Comparison of ENCODE assay signal across 14 mouse cellular contexts in the genomic region with DNA sequence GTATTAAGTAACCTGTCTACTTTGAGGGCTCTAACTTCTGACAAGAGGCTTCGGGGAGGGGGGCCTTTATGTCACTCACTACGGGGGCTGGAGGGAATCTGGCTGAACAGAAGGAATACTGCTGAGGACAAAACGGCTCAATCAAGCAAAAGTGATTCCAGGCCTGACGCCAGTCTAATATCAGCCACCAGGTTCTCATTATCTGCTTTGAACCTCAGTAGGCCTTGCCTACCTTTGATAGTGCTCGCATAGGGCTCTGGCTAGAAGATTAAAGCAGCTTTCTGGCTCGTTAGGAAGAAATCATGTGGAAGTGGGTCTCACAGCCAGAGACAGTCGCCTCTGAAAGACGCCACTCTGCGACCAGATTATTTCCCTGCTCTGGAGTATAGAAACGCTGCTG.
DNase-seq lines count a peak whose midpoint lies in the region; ATAC-seq lines count a peak whose summit lies in the region.
"Had no signal": no experiment of that assay in that cellular context is flagged by ENCODE, and none has a peak within 500 bp of the region (broad histone marks: within the 10 kb centered on the region; RNA-seq: fewer than 3 reads in every experiment).

No protein-coding gene starts in this region.

- H3K27ac ChIP-seq in neural tube, embryonic 14.5 days (ENCODE audit: low read depth, low read length), result no peak overlapping the region
- no peak overlapping the region for H3K27ac ChIP-seq in neural tube, embryonic 15.5 days (replicated peaks)
- H3K27ac ChIP-seq in forebrain, embryonic 15.5 days (replicated peaks), result peak overlapping the region; percentile 76
- 0 out of 2 replicates have a peak overlapping the region, but pooled peaks have one; percentile 22 for H3K27ac ChIP-seq in limb, embryonic 13.5 days
- H3K27ac ChIP-seq: lung, embryonic 15.5 days; stomach, embryonic 15.5 days had no signal

- H3K4me3 ChIP-seq in neural tube, embryonic 14.5 days (ENCODE audit: low read depth, low read length), result no peak overlapping the region
- H3K4me3 ChIP-seq in neural tube, embryonic 15.5 days (replicated peaks), result no peak overlapping the region
- no peak overlapping the region for H3K4me3 ChIP-seq in forebrain, embryonic 15.5 days
- H3K4me3 ChIP-seq in limb, embryonic 13.5 days, result no peak overlapping the region
- H3K4me3 ChIP-seq: lung, embryonic 15.5 days; myocyte; stomach, embryonic 15.5 days had no signal

- no peak for DNase-seq in frontal cortex, postnatal 36 days (ENCODE audit: low spot score in 2 of 2)
- DNase-seq in heart, adult 9 months (ENCODE audit: low spot score in 2 of 2), result no peak
- DNase-seq in urinary bladder, postnatal 36 days (ENCODE audit: low spot score in 2 of 2), result no peak
- DNase-seq: adrenal gland, postnatal 36 days; gastrocnemius, postnatal 10 days; heart, postnatal 10 days; kidney, adult 8-10 months had no signal

- peak; percentile 49; the same call in 1 of the 2 replicates for ATAC-seq in neural tube, embryonic 14.5 days (ENCODE audit: low read depth)
- no peak for ATAC-seq in neural tube, embryonic 15.5 days (ENCODE audit: low FRiP score)
- peak; percentile 88 for ATAC-seq in forebrain, embryonic 15.5 days (replicated peaks)
- ATAC-seq in limb, embryonic 13.5 days (ENCODE audit: low FRiP score, low read depth), result peak; percentile 59; the same call in 1 of the 2 replicates

- no peaks in the 10 kb centered on the region for H3K27me3 ChIP-seq in neural tube, embryonic 14.5 days (ENCODE audit: control insufficient read depth, insufficient read depth, low read length)
- no peaks in the 10 kb centered on the region for H3K27me3 ChIP-seq in neural tube, embryonic 15.5 days (replicated peaks)
- H3K27me3 ChIP-seq in forebrain, embryonic 15.5 days, result no peaks in the 10 kb centered on the region
- no peaks in the 10 kb centered on the region for H3K27me3 ChIP-seq in limb, embryonic 13.5 days
- H3K27me3 ChIP-seq: lung, embryonic 15.5 days; stomach, embryonic 15.5 days had no signal

- no peaks in the 10 kb centered on the region; the same call in 1 of the 2 replicates for H3K4me1 ChIP-seq in neural tube, embryonic 14.5 days (ENCODE audit: control insufficient read depth, insufficient read depth, low read length)
- peaks cover 3% of the 10 kb centered on the region for H3K4me1 ChIP-seq in neural tube, embryonic 15.5 days
- H3K4me1 ChIP-seq in forebrain, embryonic 15.5 days, result peaks cover 22% of the 10 kb centered on the region
- peaks cover 18% of the 10 kb centered on the region for H3K4me1 ChIP-seq in limb, embryonic 13.5 days
- H3K4me1 ChIP-seq: lung, embryonic 15.5 days; stomach, embryonic 15.5 days had no signal

- H3K9me3 ChIP-seq in neural tube, embryonic 14.5 days (ENCODE audit: control insufficient read depth, low read length), result no peaks in the 10 kb centered on the region
- H3K9me3 ChIP-seq in neural tube, embryonic 15.5 days (replicated peaks), result no peaks in the 10 kb centered on the region
- H3K9me3 ChIP-seq in forebrain, embryonic 15.5 days, result no peaks in the 10 kb centered on the region
- no peaks in the 10 kb centered on the region for H3K9me3 ChIP-seq in limb, embryonic 13.5 days
- H3K9me3 ChIP-seq: lung, embryonic 15.5 days; stomach, embryonic 15.5 days had no signal

- H3K4me2 ChIP-seq in neural tube, embryonic 14.5 days (ENCODE audit: low read depth, low read length), result no peak overlapping the region
- no peak overlapping the region for H3K4me2 ChIP-seq in neural tube, embryonic 15.5 days
- H3K4me2 ChIP-seq in forebrain, embryonic 15.5 days (replicated peaks), result 0 out of 2 replicates have a peak overlapping the region, but pooled peaks have one; percentile 2
- H3K4me2 ChIP-seq in limb, embryonic 13.5 days (replicated peaks), result 0 out of 2 replicates have a peak overlapping the region, but pooled peaks have one; percentile 16
- H3K4me2 ChIP-seq: lung, embryonic 15.5 days; stomach, embryonic 15.5 days had no signal

- no peaks in the 10 kb centered on the region for H3K36me3 ChIP-seq in neural tube, embryonic 14.5 days (ENCODE audit: control insufficient read depth, insufficient read depth, low read length)
- no peaks in the 10 kb centered on the region for H3K36me3 ChIP-seq in neural tube, embryonic 15.5 days
- H3K36me3 ChIP-seq in forebrain, embryonic 15.5 days, result no peaks in the 10 kb centered on the region
- no peaks in the 10 kb centered on the region for H3K36me3 ChIP-seq in limb, embryonic 13.5 days
- H3K36me3 ChIP-seq: lung, embryonic 15.5 days; stomach, embryonic 15.5 days had no signal

- H3K9ac ChIP-seq in neural tube, embryonic 14.5 days (replicated peaks; ENCODE audit: low read depth, low read length), result no peak overlapping the region
- H3K9ac ChIP-seq in neural tube, embryonic 15.5 days (replicated peaks), result no peak overlapping the region
- H3K9ac ChIP-seq in forebrain, embryonic 15.5 days (replicated peaks), result no peak overlapping the region
- H3K9ac ChIP-seq in limb, embryonic 13.5 days, result no peak overlapping the region; the same call in 1 of the 2 replicates
- H3K9ac ChIP-seq: lung, embryonic 15.5 days; stomach, embryonic 15.5 days had no signal

- 39% methylated on average over 10 of the region's 10 CpGs for WGBS in neural tube, embryonic 14.5 days
- 31% methylated on average over 10 of the region's 10 CpGs for WGBS in neural tube, embryonic 15.5 days
- 4% methylated on average over 10 of the region's 10 CpGs for WGBS in forebrain, embryonic 15.5 days
- 13% methylated on average over 10 of the region's 10 CpGs for WGBS in limb, embryonic 13.5 days

Comparison
In these comparisons a context has a peak if more than half of its experiments do, and no peak if none do; other contexts are left out.
1. H3K27ac ChIP-seq: peak in forebrain, embryonic 15.5 days (single experiment) and limb, embryonic 13.5 days (single experiment); none in neural tube, embryonic 14.5 days (single experiment) and neural tube, embryonic 15.5 days (single experiment).
2. H3K4me2 ChIP-seq: peak in forebrain, embryonic 15.5 days (single experiment) and limb, embryonic 13.5 days (single experiment); none in neural tube, embryonic 14.5 days (single experiment) and neural tube, embryonic 15.5 days (single experiment).